Mouse (Mus musculus) heart, adult 2 months (tissue): ENCODE results near the gene Ccnk. TPM values are rescaled to one million over a fixed set of nuclear protein-coding genes. Genes with fewer than 3 reads are reported as not detected.

Experiments used
- DNase-seq, 2 experiments: peaks; one replicate each; pipeline ENCODE4 v3.0.0; 2021
- H3K27ac ChIP-seq: fragments of 200-600 bp; 2 replicates; pipeline ENCODE4 v1.8.1; 2022
- H3K27me3 ChIP-seq: fragments of 200-500 bp; 2 replicates; pipeline ENCODE4 v1.6.1; 2012; ENCODE audit warnings: mild to moderate bottlenecking, low read length, inconsistent platforms, mixed read lengths; ENCODE audit not compliant: control insufficient read depth, insufficient read depth
- H3K36me3 ChIP-seq: fragments of 200-500 bp; 2 replicates; pipeline ENCODE4 v1.6.1; 2012; ENCODE audit warnings: low read length, inconsistent platforms; ENCODE audit not compliant: control insufficient read depth, insufficient read depth
- H3K4me1 ChIP-seq: fragments of 200-500 bp; 2 replicates; pipeline ENCODE4 v1.6.1; 2011; ENCODE audit warnings: low read length; ENCODE audit not compliant: control insufficient read depth, insufficient read depth
- H3K4me3 ChIP-seq: fragments of 200-600 bp; 2 replicates; pipeline ENCODE4 v1.8.1; 2022
- H3K79me2 ChIP-seq: fragments of 200-500 bp; replicated peaks from 2 replicates; pipeline ENCODE4 v1.6.1; 2012; ENCODE audit warnings: mild to moderate bottlenecking, inconsistent platforms, low read length, moderate library complexity, mixed read lengths; ENCODE audit not compliant: control insufficient read depth, insufficient read depth
- H3K9ac ChIP-seq: fragments of 200-500 bp; 2 replicates; pipeline ENCODE4 v1.6.1; 2012; ENCODE audit warnings: low read depth, mild to moderate bottlenecking, control low read depth, inconsistent platforms, low read length, mixed read lengths
- CTCF ChIP-seq: fragments of 200-600 bp; IDR thresholded peaks from 2 replicates; pipeline ENCODE4 v1.8.1; 2022; ENCODE audit warnings: antibody characterized with exemption, mild to moderate bottlenecking, moderate library complexity
- EP300 ChIP-seq: fragments of 200-500 bp; IDR thresholded peaks from 2 replicates; pipeline ENCODE4 v1.6.1; 2011; ENCODE audit warnings: low read depth, low read length, control low read depth; ENCODE audit not compliant: insufficient read depth
- POLR2A ChIP-seq: fragments of 200-500 bp; IDR thresholded peaks from 2 replicates; pipeline ENCODE4 v1.6.1; 2011; ENCODE audit warnings: mild to moderate bottlenecking, low read depth, low read length, control low read depth; ENCODE audit not compliant: insufficient read depth
- WGBS: fragments of 180-500 bp; shearing (Covaris S2); methylation state at CpG from one replicate; pipeline ENCODE4 v1.1.7; 2018; 5-methylcytosine and 5-hydroxymethylcytosine counted together
- intact Hi-C: fragments of 180-260 bp; cut with DNase I; formaldehyde crosslinking; loops from one replicate; pipeline ENCODE4 v1.15.1; 2025
- polyA plus RNA-seq: library from polyadenylated mRNA; depleted of rRNA; stranded (reverse); fragments of >200 nt; gene quantifications from 2 replicates; pipeline ENCODE4 v1.2.3, GENCODE M21; 2012
- total RNA-seq, 2 experiments: library from RNA; stranded (reverse); gene quantifications; 2 replicates each; pipeline ENCODE4 v1.2.3; 2021

Ccnk gene
- total and polyA plus RNA-seq, 3 experiments: 14.8 to 31.9 (median 28.9) TPM

- no peak for DNase-seq
- 100% methylated on average over 3 of the region's 3 CpGs for WGBS
- intact Hi-C loops: no loop called here
- no peak overlapping the region for H3K4me3 ChIP-seq
- H3K79me2 ChIP-seq: no peaks in the 10 kb centered on the region
- H3K9ac ChIP-seq: no peak overlapping the region
- H3K36me3 ChIP-seq: no peaks in the 10 kb centered on the region; the same call in 1 of the 2 replicates
- no peaks in the 10 kb centered on the region for H3K27me3 ChIP-seq
- no peaks in the 10 kb centered on the region; the same call in 1 of the 2 replicates for H3K4me1 ChIP-seq
- TF ChIP-seq EP300: no peak
- H3K27ac ChIP-seq: no peak overlapping the region
Observed at GRCm38 (mm10) chr12:108145198-108145597, 34.2 kb upstream of the Ccnk start.

GRCm38 (mm10) chr12:108149764-108150163 lies 29.6 kb upstream of the Ccnk start:
- Histone ChIP-seq H3K36me3 (peaks cover 2% of the 10 kb centered on the region), H3K27ac (no peak overlapping the region), H3K4me1 (no peaks in the 10 kb centered on the region; the same call in 1 of the 2 replicates), H3K27me3 (no peaks in the 10 kb centered on the region), H3K4me3 (no peak overlapping the region), H3K9ac (no peak overlapping the region), H3K79me2 (no peaks in the 10 kb centered on the region)
- peak; percentile 62 for TF ChIP-seq CTCF
- TF ChIP-seq EP300: no peak
- WGBS: 73% methylated on average over 3 of the region's 3 CpGs
- no peak for DNase-seq
- intact Hi-C loops: no loop called here

- H3K79me2 ChIP-seq: no peaks in the 10 kb centered on the region
- peaks cover 2% of the 10 kb centered on the region for H3K36me3 ChIP-seq
- DNase-seq: no peak
- intact Hi-C loops: no loop called here
- 91% methylated on average over 2 of the region's 2 CpGs for WGBS
- no peak overlapping the region for H3K27ac ChIP-seq
- no peak overlapping the region for H3K4me3 ChIP-seq
- H3K9ac ChIP-seq: no peak overlapping the region
- TF ChIP-seq POLR2A: no peak
- peak; percentile 43 for TF ChIP-seq CTCF
- no peaks in the 10 kb centered on the region for H3K27me3 ChIP-seq
- no peaks in the 10 kb centered on the region; the same call in 1 of the 2 replicates for H3K4me1 ChIP-seq
Observed at GRCm38 (mm10) chr12:108152743-108153142, 26.6 kb upstream of the Ccnk start.

- Histone ChIP-seq H3K27me3 (no peaks in the 10 kb centered on the region), H3K4me1 (peaks cover 1% of the 10 kb centered on the region; the same call in 1 of the 2 replicates), H3K9ac (no peak overlapping the region), H3K36me3 (peaks cover 4% of the 10 kb centered on the region), H3K4me3 (no peak overlapping the region), H3K27ac (no peak overlapping the region), H3K79me2 (peaks cover 7% of the 10 kb centered on the region)
- TF ChIP-seq CTCF (no peak), EP300 (no peak), POLR2A (no peak)
- intact Hi-C loops: no loop called here
- no peak for DNase-seq
Observed at GRCm38 (mm10) chr12:108159863-108160262, 19.5 kb upstream of the Ccnk start.

- H3K27ac ChIP-seq: no peak overlapping the region
- no peak overlapping the region for H3K4me3 ChIP-seq
- TF ChIP-seq CTCF: peak; percentile 58
- no peak for TF ChIP-seq EP300
- intact Hi-C loops: no loop called here
- H3K4me1 ChIP-seq: peaks cover 3% of the 10 kb centered on the region
- 98% methylated on average over 1 of the region's 1 CpGs for WGBS
- H3K36me3 ChIP-seq: peaks cover 5% of the 10 kb centered on the region
- no peak for DNase-seq
- H3K9ac ChIP-seq: no peak overlapping the region
- no peaks in the 10 kb centered on the region for H3K27me3 ChIP-seq
- H3K79me2 ChIP-seq: peaks cover 11% of the 10 kb centered on the region
Observed at GRCm38 (mm10) chr12:108162036-108162435, 17.3 kb upstream of the Ccnk start.

- WGBS: 50% methylated on average over 3 of the region's 3 CpGs
Observed at GRCm38 (mm10) chr12:108163706-108164105, 15.7 kb upstream of the Ccnk start.

More at GRCm38 (mm10) chr12:108163706-108164105, 15.7 kb upstream of the Ccnk start:
- Histone ChIP-seq H3K4me1 (peaks cover 9% of the 10 kb centered on the region), H3K27ac (no peak overlapping the region), H3K9ac (no peak overlapping the region), H3K27me3 (no peaks in the 10 kb centered on the region), H3K36me3 (peaks cover 7% of the 10 kb centered on the region), H3K79me2 (peaks cover 14% of the 10 kb centered on the region), H3K4me3 (no peak overlapping the region)
- no peak for TF ChIP-seq POLR2A
- TF ChIP-seq CTCF: no peak
- no peak for TF ChIP-seq EP300
- DNase-seq: no peak
- intact Hi-C loops: no loop called here
